ENCODE assay signal across 8 mouse cellular contexts in the genomic region with DNA sequence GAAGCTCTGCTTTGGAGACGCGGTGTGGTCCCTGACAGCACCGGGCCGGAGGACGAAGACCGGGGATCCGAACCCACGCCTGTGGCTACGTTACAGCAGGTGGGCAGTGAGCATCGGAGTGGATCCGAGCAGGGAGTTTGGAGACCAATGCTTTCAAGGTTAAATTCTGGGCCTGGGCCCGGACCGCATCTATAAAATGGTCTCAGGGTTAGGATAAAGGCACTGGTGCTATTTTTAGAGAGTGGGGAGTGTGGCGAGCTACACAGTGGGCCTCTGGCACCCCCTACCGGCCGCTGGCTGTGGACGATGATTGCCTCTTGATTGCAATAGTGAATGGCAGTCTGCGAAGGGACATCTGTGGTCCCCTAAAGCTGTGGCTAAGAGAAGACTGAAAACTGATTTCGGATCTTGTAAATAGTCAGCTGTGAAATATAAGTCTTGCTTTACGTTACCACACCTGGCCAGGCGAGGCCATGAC. TPM values are rescaled to one million over a fixed set of nuclear protein-coding genes. Genes with fewer than 3 reads are reported as not detected.
A peak's percentile ranks its signal among the peaks of the same experiment; 100 is the strongest.
DNase-seq lines count a peak whose midpoint lies in the region; ATAC-seq and TF ChIP-seq lines count a peak whose summit lies in the region.

TSS of gene Pop5 (plus strand) at position 51 of the 478 bp plus-strand sequence.

- H3K4me2 ChIP-seq in forebrain, embryonic 14.5 days (ENCODE audit: low read length), result peak within 1 kb of the TSS; percentile 73

- peak within 1 kb of the TSS; percentile 62 for H3K4me3 ChIP-seq in ES-Bruce4 (ENCODE audit: low read depth, low read length)
- peak within 1 kb of the TSS; percentile 40 for H3K4me3 ChIP-seq in forebrain, embryonic 14.5 days (ENCODE audit: low read depth, low read length)
- peak within 1 kb of the TSS; percentile 84 for H3K4me3 ChIP-seq in lung, adult 2 months (replicated peaks; ENCODE audit: extremely low read depth, low read depth, low read length)

- WGBS in forebrain, embryonic 14.5 days, result under 1% methylated on average over 21 of the region's 21 CpGs
- WGBS in lung, adult 2 months, result 2% methylated on average over 21 of the region's 21 CpGs

- no peaks in the 10 kb centered on the region for H3K27me3 ChIP-seq in ES-Bruce4 (ENCODE audit: control insufficient read depth, insufficient read depth, low read length, poor library complexity, severe bottlenecking)
- no peaks in the 10 kb centered on the region for H3K27me3 ChIP-seq in forebrain, embryonic 14.5 days (replicated peaks; ENCODE audit: control insufficient read depth, insufficient read depth, low read length)

- peak; percentile 94 for DNase-seq in forebrain, embryonic 14.5 days (ENCODE audit: low spot score)
- peak; percentile 94 to 95 for DNase-seq in heart, postnatal 14 days
- peak; percentile 92 for DNase-seq in layer of hippocampus, adult 11-12 months (ENCODE audit: low spot score)
- peak; percentile 85 for DNase-seq in lung, adult 2 months
- DNase-seq in thymus, adult 18-20 months, result peak; percentile 62 to 63

- H3K4me1 ChIP-seq in ES-Bruce4 (ENCODE audit: control insufficient read depth, insufficient read depth, low read length), result peaks cover 2% of the 10 kb centered on the region
- H3K4me1 ChIP-seq in forebrain, embryonic 14.5 days (ENCODE audit: control insufficient read depth, insufficient read depth, low read length), result peaks cover 12% of the 10 kb centered on the region
- peaks cover 4% of the 10 kb centered on the region; the same call in 1 of the 2 replicates for H3K4me1 ChIP-seq in lung, adult 2 months (ENCODE audit: control insufficient read depth, insufficient read depth, low read length)

- peak within 1 kb of the TSS; percentile 57 for H3K9ac ChIP-seq in ES-Bruce4 (ENCODE audit: low read depth, poor library complexity, severe bottlenecking)
- peak within 1 kb of the TSS; percentile 66 for H3K9ac ChIP-seq in forebrain, embryonic 14.5 days (ENCODE audit: low read length)

- no peak for TF ChIP-seq EP300 in ES-Bruce4 (IDR thresholded peaks at IDR 0.05; ENCODE audit: insufficient read depth, low read depth, low read length)

- TF ChIP-seq CTCF in ES-Bruce4 (IDR thresholded peaks at IDR 0.05; ENCODE audit: low read depth, low read length), result peak; percentile 93
- peak; percentile 90 for TF ChIP-seq CTCF in lung, adult 2 months (IDR thresholded peaks at IDR 0.05; ENCODE audit: insufficient read depth, low read length)

- peak; percentile 60; the same call in 1 of the 2 replicates for ATAC-seq in cerebellum, adult (ENCODE audit: insufficient number of reproducible peaks, low FRiP score, low TSS enrichment)
- ATAC-seq in forebrain, embryonic 14.5 days, result peak; percentile 82
- ATAC-seq in neutrophil, adult 5-6 weeks (ENCODE audit: extremely low read depth, insufficient number of reproducible peaks, low FRiP score, poor library complexity, severe bottlenecking), result peak; percentile 77

- intact Hi-C loops in heart, postnatal 14 days (cut with DNase I), result loop anchor here (1.0 to 2.0 kb wide), 4 partner anchors 49 to 257 kb away; no protein-coding TSS in a partner anchor

- H3K9me3 ChIP-seq in ES-Bruce4 (replicated peaks; ENCODE audit: control insufficient read depth, insufficient read depth, low read length, poor library complexity, severe bottlenecking), result no peaks in the 10 kb centered on the region
- no peaks in the 10 kb centered on the region for H3K9me3 ChIP-seq in forebrain, embryonic 14.5 days (replicated peaks; ENCODE audit: control insufficient read depth, low read length)

- peaks cover 12% of the 10 kb centered on the region for H3K36me3 ChIP-seq in ES-Bruce4 (ENCODE audit: control insufficient read depth, insufficient read depth, low read length, poor library complexity, severe bottlenecking)
- H3K36me3 ChIP-seq in forebrain, embryonic 14.5 days (ENCODE audit: control insufficient read depth, insufficient read depth, low read length), result peaks cover 16% of the 10 kb centered on the region

- TF ChIP-seq POLR2A in ES-Bruce4 (IDR thresholded peaks at IDR 0.05; ENCODE audit: insufficient read depth, low read length), result no peak
- no peak for TF ChIP-seq POLR2A in lung, adult 2 months (IDR thresholded peaks at IDR 0.05; ENCODE audit: borderline replicate concordance, extremely low read depth, low read depth, low read length)

- no peak within 1 kb of the TSS for H3K27ac ChIP-seq in ES-Bruce4 (ENCODE audit: insufficient read depth, low read length)
- H3K27ac ChIP-seq in forebrain, embryonic 14.5 days (ENCODE audit: low read depth, low read length), result peak within 1 kb of the TSS; percentile 63; the same call in 1 of the 2 replicates

RNA-seq across cellular contexts. Expression of gene Pop5, which starts in this region (rescaled TPM):
- polyA plus RNA-seq in ES-Bruce4 (2011; ENCODE audit: insufficient read depth, insufficient read length, low read depth, missing spikeins), result 76.1 and 79.9 TPM in 2 replicates
- 101 and 105 TPM in 2 replicates for polyA plus RNA-seq in forebrain, embryonic 14.5 days (2014; fragmentation: Nextera tagmentation; extraction: Ambion mirVana)
- 10 to 100 TPM; 27.6 to 29.8 TPM for total RNA-seq in heart, postnatal 14 days (2021)
- polyA plus RNA-seq in lung, adult 2 months (2012; rRNA removed), result 51.5 and 55.4 TPM in 2 replicates
- total RNA-seq in neutrophil, adult 5-6 weeks (2017), result 22.7 and 39.8 TPM in 2 replicates
